Mouse (Mus musculus): ENCODE results near the gene Ptprs. TPM values are rescaled to one million over a fixed set of nuclear protein-coding genes. Genes with fewer than 3 reads are reported as not detected.

Gene Ptprs
- polyA plus RNA-seq, 1 experiment from 2014 or later = 115 TPM

- Histone ChIP-seq H3K27me3 (ENCODE audit: control insufficient read depth, insufficient read depth, low read length) (no peaks in the 10 kb centered on the region), H3K27ac (ENCODE audit: low read depth, low read length) (peak overlapping the region; percentile 1), H3K9me3 (ENCODE audit: control insufficient read depth, low read length) (no peaks in the 10 kb centered on the region), H3K4me2 (replicated peaks; ENCODE audit: low read depth, low read length) (no peak overlapping the region; the same call in 1 of the 2 replicates), H3K4me1 (ENCODE audit: control insufficient read depth, insufficient read depth, low read length) (peaks cover 63% of the 10 kb centered on the region), H3K4me3 (ENCODE audit: low read length) (no peak overlapping the region), H3K9ac (ENCODE audit: low read depth, low read length) (no peak overlapping the region; the same call in 1 of the 2 replicates), H3K36me3 (ENCODE audit: control insufficient read depth, insufficient read depth, low read length) (no peaks in the 10 kb centered on the region)
- WGBS = 40% methylated on average over 7 of the region's 7 CpGs
- ATAC-seq (ENCODE audit: low FRiP score, low TSS enrichment) = no peak
Measured at GRCm38 (mm10) chr17:56467456-56467884, 8.8 kb downstream of the Ptprs start.

DNA sequence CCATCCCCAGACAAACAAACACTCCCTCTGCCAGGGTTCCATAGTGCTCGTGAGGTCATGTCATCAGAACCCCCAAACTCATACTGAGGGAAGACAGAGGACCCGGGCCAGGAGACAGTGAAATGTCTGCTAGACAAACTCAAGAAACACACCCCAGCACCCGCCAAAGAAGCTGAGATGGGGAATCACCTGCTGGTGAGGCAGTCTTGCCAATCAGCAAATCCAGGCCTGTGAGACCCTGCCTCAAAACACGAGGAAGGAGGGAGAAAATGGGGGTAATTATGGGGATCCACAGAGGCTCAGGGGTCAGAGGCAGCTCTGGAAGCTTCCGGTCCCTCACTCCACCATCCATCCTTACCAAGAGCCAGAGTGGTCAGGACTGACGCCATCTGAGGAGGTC, 9.5 kb downstream of the Ptprs start:
- Histone ChIP-seq H3K27ac (ENCODE audit: low read depth, low read length) (no peak overlapping the region), H3K36me3 (ENCODE audit: control insufficient read depth, insufficient read depth, low read length) (no peaks in the 10 kb centered on the region), H3K9me3 (ENCODE audit: control insufficient read depth, low read length) (no peaks in the 10 kb centered on the region), H3K4me1 (ENCODE audit: control insufficient read depth, insufficient read depth, low read length) (peaks cover 57% of the 10 kb centered on the region), H3K4me3 (ENCODE audit: low read length) (no peak overlapping the region), H3K27me3 (ENCODE audit: control insufficient read depth, insufficient read depth, low read length) (no peaks in the 10 kb centered on the region), H3K4me2 (replicated peaks; ENCODE audit: low read depth, low read length) (no peak overlapping the region; the same call in 1 of the 2 replicates), H3K9ac (ENCODE audit: low read depth, low read length) (no peak overlapping the region)
- WGBS = 61% methylated on average over 6 of the region's 6 CpGs
- no peak for ATAC-seq (ENCODE audit: low FRiP score, low TSS enrichment)

GRCm38 (mm10) chr17:56464817-56465216, 11.5 kb downstream of the Ptprs start:
- WGBS = 75% methylated on average over 7 of the region's 7 CpGs
- no peak for ATAC-seq (ENCODE audit: low FRiP score, low TSS enrichment)
- peaks cover 60% of the 10 kb centered on the region for H3K4me1 ChIP-seq (ENCODE audit: control insufficient read depth, insufficient read depth, low read length)
- H3K9me3 ChIP-seq (ENCODE audit: control insufficient read depth, low read length) = no peaks in the 10 kb centered on the region
- no peaks in the 10 kb centered on the region for H3K27me3 ChIP-seq (ENCODE audit: control insufficient read depth, insufficient read depth, low read length)
- no peak overlapping the region for H3K9ac ChIP-seq (ENCODE audit: low read depth, low read length)
- H3K4me3 ChIP-seq (ENCODE audit: low read length) = no peak overlapping the region
- H3K36me3 ChIP-seq (ENCODE audit: control insufficient read depth, insufficient read depth, low read length) = no peaks in the 10 kb centered on the region
- H3K4me2 ChIP-seq (replicated peaks; ENCODE audit: low read depth, low read length) = no peak overlapping the region
- no peak overlapping the region for H3K27ac ChIP-seq (ENCODE audit: low read depth, low read length)

- Histone ChIP-seq H3K36me3 (ENCODE audit: control insufficient read depth, insufficient read depth, low read length) (no peaks in the 10 kb centered on the region), H3K9ac (ENCODE audit: low read depth, low read length) (no peak overlapping the region), H3K9me3 (ENCODE audit: control insufficient read depth, low read length) (no peaks in the 10 kb centered on the region), H3K4me1 (ENCODE audit: control insufficient read depth, insufficient read depth, low read length) (peaks cover 60% of the 10 kb centered on the region), H3K4me3 (ENCODE audit: low read length) (no peak overlapping the region), H3K4me2 (replicated peaks; ENCODE audit: low read depth, low read length) (no peak overlapping the region), H3K27ac (ENCODE audit: low read depth, low read length) (no peak overlapping the region), H3K27me3 (ENCODE audit: control insufficient read depth, insufficient read depth, low read length) (no peaks in the 10 kb centered on the region)
- no peak for ATAC-seq (ENCODE audit: low FRiP score, low TSS enrichment)
- WGBS = 92% methylated on average over 2 of the region's 2 CpGs
Measured at GRCm38 (mm10) chr17:56464345-56464744, 11.9 kb downstream of the Ptprs start.

DNA sequence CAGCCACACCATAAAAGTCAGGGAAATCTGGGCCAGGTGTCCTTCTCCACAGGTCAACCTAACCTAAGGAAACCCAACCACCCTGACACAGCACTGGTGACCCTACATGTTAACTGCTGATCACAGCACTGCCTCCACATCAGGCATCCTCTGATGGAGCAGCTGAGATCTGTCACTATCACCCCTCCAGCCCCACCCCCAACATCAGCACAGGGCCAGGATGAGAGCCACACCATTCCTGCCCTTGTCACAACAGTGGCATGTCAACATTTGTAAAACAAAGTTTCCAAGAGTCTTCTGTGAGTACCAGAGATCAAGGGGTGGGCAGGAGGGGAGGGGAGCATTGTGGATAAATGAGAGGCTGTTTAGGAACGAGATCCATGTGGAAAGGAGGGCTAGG, 12.8 kb downstream of the Ptprs start:
- WGBS = 9% methylated on average over 1 of the region's 1 CpGs
- no peak overlapping the region for H3K9ac ChIP-seq (ENCODE audit: low read depth, low read length)

DNA sequence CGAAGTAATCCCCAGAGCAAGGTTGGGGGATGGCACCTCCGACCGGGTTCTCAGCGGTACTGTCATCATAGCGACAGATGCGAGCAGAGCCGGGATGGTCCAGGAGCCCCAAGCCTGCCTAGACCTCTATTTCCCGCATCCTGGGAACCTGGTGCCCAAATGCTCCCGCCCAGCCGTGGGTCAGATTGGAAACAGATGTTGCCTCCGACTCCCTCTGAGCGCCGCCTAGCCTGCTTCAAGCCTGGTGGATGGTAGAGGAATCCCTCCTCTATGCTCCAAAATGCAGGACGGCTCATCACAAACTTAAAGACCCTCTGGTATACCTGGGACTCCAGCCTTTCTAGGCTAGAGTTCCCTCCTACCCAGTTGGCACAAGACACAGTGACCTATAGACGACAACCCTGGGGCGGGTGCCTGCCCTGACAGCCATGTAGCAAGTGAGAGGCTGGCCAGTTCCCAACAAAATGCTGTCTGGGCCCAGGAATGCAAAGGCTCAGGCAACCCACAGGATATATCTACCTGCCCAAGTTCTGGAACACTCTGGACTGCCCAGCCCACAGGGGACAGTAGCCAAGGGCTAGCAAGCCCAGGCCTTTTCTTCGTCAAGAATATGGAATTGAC, 13.3 kb downstream of the Ptprs start:
- Histone ChIP-seq H3K4me2 (replicated peaks; ENCODE audit: low read depth, low read length) (peak overlapping the region; percentile 88), H3K4me3 (ENCODE audit: low read length) (peak overlapping the region; percentile 70), H3K9ac (ENCODE audit: low read depth, low read length) (peak overlapping the region; percentile 47; the same call in 1 of the 2 replicates), H3K4me1 (ENCODE audit: control insufficient read depth, insufficient read depth, low read length) (peaks cover 48% of the 10 kb centered on the region), H3K36me3 (ENCODE audit: control insufficient read depth, insufficient read depth, low read length) (peaks cover 1% of the 10 kb centered on the region), H3K27me3 (ENCODE audit: control insufficient read depth, insufficient read depth, low read length) (no peaks in the 10 kb centered on the region), H3K27ac (ENCODE audit: low read depth, low read length) (peak overlapping the region; percentile 87), H3K9me3 (ENCODE audit: control insufficient read depth, low read length) (no peaks in the 10 kb centered on the region)
- no peak for ATAC-seq (ENCODE audit: low FRiP score, low TSS enrichment)
- WGBS = 3% methylated on average over 17 of the region's 17 CpGs

More for the DNA sequence above, 12.8 kb downstream of the Ptprs start:
- Histone ChIP-seq H3K4me2 (replicated peaks; ENCODE audit: low read depth, low read length) (peak overlapping the region; percentile 88; the same call in 1 of the 2 replicates), H3K36me3 (ENCODE audit: control insufficient read depth, insufficient read depth, low read length) (no peaks in the 10 kb centered on the region), H3K27ac (ENCODE audit: low read depth, low read length) (peak overlapping the region; percentile 87; the same call in 1 of the 2 replicates), H3K27me3 (ENCODE audit: control insufficient read depth, insufficient read depth, low read length) (no peaks in the 10 kb centered on the region), H3K4me3 (ENCODE audit: low read length) (no peak overlapping the region), H3K4me1 (ENCODE audit: control insufficient read depth, insufficient read depth, low read length) (peaks cover 53% of the 10 kb centered on the region), H3K9me3 (ENCODE audit: control insufficient read depth, low read length) (no peaks in the 10 kb centered on the region)
- no peak for ATAC-seq (ENCODE audit: low FRiP score, low TSS enrichment)

- Histone ChIP-seq H3K27ac (ENCODE audit: low read depth, low read length) (peak overlapping the region; percentile 92), H3K9ac (ENCODE audit: low read depth, low read length) (peak overlapping the region; percentile 81), H3K9me3 (ENCODE audit: control insufficient read depth, low read length) (no peaks in the 10 kb centered on the region), H3K27me3 (ENCODE audit: control insufficient read depth, insufficient read depth, low read length) (no peaks in the 10 kb centered on the region), H3K4me2 (replicated peaks; ENCODE audit: low read depth, low read length) (peak overlapping the region; percentile 88), H3K4me1 (ENCODE audit: control insufficient read depth, insufficient read depth, low read length) (peaks cover 40% of the 10 kb centered on the region), H3K4me3 (ENCODE audit: low read length) (peak overlapping the region; percentile 70), H3K36me3 (ENCODE audit: control insufficient read depth, insufficient read depth, low read length) (peaks cover 10% of the 10 kb centered on the region)
- WGBS = under 1% methylated on average over 77 of the region's 77 CpGs
- ATAC-seq (ENCODE audit: low FRiP score, low TSS enrichment) = peak; percentile 91
Measured at GRCm38 (mm10) chr17:56461771-56462743, 14.2 kb downstream of the Ptprs start.

DNA sequence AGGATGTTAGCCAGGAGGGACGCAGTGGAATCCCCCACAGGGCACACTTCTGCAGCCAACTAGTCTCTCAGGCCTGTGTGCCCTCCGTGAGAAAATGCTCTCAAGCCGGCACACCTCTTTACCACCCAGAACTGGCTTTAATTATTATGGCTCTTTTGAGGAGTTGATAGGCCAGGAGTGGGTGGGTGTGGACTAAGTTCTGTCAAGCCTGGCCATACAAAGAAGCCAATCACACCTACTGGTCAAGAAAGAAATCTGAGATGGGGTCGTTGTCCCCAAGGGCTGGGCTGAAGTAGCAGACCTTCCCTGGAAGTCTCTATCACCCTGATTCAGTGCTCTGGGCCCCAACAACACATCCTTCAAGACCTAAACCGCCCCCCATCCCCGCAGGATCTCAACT, 15.4 kb downstream of the Ptprs start:
- Histone ChIP-seq H3K4me1 (ENCODE audit: control insufficient read depth, insufficient read depth, low read length) (peaks cover 38% of the 10 kb centered on the region), H3K9ac (ENCODE audit: low read depth, low read length) (peak overlapping the region; percentile 81), H3K9me3 (ENCODE audit: control insufficient read depth, low read length) (no peaks in the 10 kb centered on the region), H3K27ac (ENCODE audit: low read depth, low read length) (peak overlapping the region; percentile 92), H3K36me3 (ENCODE audit: control insufficient read depth, insufficient read depth, low read length) (peaks cover 22% of the 10 kb centered on the region), H3K4me2 (replicated peaks; ENCODE audit: low read depth, low read length) (peak overlapping the region; percentile 88), H3K4me3 (ENCODE audit: low read length) (peak overlapping the region; percentile 70), H3K27me3 (ENCODE audit: control insufficient read depth, insufficient read depth, low read length) (no peaks in the 10 kb centered on the region)
- no peak for ATAC-seq (ENCODE audit: low FRiP score, low TSS enrichment)
- 7% methylated on average over 6 of the region's 6 CpGs for WGBS

DNA sequence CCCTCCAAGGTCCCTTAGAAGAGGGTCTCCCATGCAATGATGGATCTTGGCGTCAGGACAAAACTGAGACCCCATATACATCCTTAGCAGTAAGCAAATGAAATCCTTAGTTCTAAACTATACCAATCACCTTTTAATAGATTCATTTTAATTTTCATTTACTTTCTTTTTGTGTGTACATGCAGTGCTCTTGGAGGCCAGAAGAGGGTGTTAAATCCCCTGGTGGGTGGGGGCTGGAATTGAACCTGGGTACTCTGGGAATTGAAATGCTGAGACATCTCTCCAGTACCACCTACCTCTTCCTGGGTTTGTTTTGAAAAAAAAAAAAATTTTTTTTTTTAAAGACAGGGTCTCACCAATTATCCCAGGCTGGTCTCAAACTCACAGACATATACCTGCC, 18.8 kb downstream of the Ptprs start:
- Histone ChIP-seq H3K4me1 (ENCODE audit: control insufficient read depth, insufficient read depth, low read length) (peaks cover 23% of the 10 kb centered on the region), H3K27me3 (ENCODE audit: control insufficient read depth, insufficient read depth, low read length) (no peaks in the 10 kb centered on the region), H3K4me3 (ENCODE audit: low read length) (no peak overlapping the region), H3K27ac (ENCODE audit: low read depth, low read length) (no peak overlapping the region), H3K36me3 (ENCODE audit: control insufficient read depth, insufficient read depth, low read length) (peaks cover 55% of the 10 kb centered on the region), H3K4me2 (replicated peaks; ENCODE audit: low read depth, low read length) (no peak overlapping the region), H3K9me3 (ENCODE audit: control insufficient read depth, low read length) (no peaks in the 10 kb centered on the region), H3K9ac (ENCODE audit: low read depth, low read length) (no peak overlapping the region)
- ATAC-seq (ENCODE audit: low FRiP score, low TSS enrichment) = no peak
- WGBS = 89% methylated on average over 1 of the region's 1 CpGs

Data from kidney, embryonic 14.5 days (tissue).